Mouse (Mus musculus): ENCODE results near the gene Gtf2ird1.

DNA sequence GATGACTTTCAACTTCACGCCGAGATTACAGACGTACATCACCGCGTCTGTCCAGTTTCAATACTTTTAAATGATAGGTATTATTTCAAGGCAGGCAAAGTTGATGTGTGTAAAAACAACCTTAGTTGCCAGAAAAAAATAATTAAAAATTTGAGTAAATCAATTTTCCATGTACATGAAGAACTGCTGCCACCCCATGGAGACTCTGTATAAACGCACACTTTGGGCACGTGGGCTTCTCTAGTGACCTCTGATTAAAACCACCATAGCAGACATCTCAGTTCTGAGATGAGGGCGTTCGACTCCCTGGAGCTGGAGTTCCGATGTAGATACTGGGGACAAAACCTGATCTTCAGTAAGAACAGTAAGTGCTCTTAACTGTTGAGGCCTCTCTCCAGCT, 115.2 kb downstream of the Gtf2ird1 start:
- TF ChIP-seq EP300 (IDR thresholded peaks at IDR 0.05; ENCODE audit: insufficient read depth, low read depth, low read length) (no peak), CTCF (IDR thresholded peaks at IDR 0.05; ENCODE audit: low read depth, low read length) (no peak), POLR2A (IDR thresholded peaks at IDR 0.05; ENCODE audit: insufficient read depth, low read length) (no peak)

Data from ES-Bruce4 (cell line).